Mouse (Mus musculus): ENCODE data around the gene Wfdc5.

Gene Wfdc5

GRCm38 (mm10) chr2:164174649-164175395 lies 7.7 kb downstream of the Wfdc5 start:
- in situ Hi-C loops (cut with MboI): no loop called here

DNA sequence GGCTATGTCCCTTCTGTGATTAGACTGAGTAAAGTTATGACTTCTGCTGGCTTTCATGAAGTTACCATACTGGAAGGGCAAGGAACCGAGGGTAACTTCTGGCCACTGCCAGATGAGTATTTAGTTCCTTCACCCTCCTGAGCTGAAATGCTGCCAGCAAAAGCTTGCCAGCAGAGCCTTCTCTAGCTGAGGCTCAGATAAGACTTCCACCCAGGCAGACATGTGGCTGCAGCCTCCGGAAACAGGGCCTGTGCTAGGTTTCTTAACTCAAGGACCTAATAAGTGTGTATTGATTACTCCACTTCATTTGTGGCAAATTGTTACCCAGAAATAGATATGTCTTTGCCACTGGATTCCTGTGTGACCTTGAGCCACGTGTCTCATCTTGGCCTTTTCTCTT lies 9.1 kb downstream of the Wfdc5 start:
- in situ Hi-C loops (cut with MboI): no loop called here

DNA sequence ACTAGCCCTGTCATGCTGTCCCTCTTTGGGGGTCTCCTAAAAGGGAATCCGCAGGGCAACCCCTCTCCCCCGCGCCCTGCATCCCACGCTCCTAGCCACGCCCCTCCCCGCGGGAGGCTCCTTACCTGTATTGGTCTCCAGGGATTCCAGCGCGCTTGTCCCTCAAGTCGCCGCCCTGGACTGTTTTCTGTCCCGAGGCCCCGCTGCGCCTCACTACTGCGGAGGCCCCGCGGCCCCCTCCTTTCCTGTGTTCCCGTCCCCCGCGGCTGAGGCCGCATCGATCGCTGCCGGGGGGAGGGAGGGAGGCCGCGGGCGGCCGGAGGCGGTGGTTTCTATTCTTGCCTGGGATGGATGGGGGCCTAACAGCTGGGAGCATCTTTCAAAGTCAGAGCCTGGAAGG lies 11.6 kb downstream of the Wfdc5 start, which contains the start of gene Kcns1:
Gene Kcns1, minus strand, starts transcription at position 212 of the 400 bp plus-strand sequence.
- in situ Hi-C loops (cut with MboI): no loop called here

DNA sequence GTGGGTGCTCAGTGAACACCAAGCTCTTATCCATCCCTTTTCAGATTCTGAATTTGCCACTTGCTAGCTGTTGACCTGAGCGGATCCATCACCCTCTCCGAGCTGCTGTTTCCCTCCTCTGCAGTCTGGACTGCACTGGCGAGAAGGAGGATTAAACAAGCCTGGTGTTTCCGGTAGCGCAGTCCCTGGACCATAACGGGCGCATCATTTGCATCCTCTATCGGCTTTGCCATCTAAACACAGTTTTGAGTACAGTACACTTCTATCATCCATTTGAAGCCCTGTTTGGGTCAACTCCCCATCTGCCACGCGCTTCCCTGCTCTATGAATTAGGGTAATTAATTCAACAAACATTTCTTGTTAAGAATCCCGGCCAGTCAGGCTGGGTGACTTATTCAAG lies 12.2 kb downstream of the Wfdc5 start:
- in situ Hi-C loops (cut with MboI): no loop called here

DNA sequence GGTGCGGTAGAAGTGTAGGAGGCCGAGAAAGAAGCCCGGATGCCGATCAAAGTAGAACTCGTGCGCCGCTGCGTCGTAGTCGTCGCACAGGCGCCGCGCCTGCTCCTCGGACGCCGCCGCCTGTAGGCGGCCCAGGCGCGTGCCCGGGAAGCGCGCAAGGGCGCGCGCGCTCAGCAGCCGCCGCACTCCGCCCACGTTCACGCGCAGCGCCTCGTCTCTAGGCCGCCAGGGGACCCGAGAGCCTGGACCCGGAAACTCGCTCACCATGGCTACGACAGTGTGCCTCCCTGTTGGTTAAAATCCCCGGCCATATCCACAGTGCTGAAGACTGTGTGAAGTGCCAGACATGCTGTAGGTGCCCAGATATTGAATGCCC lies 14.0 kb downstream of the Wfdc5 start:
- in situ Hi-C loops (cut with MboI): no loop called here

DNA sequence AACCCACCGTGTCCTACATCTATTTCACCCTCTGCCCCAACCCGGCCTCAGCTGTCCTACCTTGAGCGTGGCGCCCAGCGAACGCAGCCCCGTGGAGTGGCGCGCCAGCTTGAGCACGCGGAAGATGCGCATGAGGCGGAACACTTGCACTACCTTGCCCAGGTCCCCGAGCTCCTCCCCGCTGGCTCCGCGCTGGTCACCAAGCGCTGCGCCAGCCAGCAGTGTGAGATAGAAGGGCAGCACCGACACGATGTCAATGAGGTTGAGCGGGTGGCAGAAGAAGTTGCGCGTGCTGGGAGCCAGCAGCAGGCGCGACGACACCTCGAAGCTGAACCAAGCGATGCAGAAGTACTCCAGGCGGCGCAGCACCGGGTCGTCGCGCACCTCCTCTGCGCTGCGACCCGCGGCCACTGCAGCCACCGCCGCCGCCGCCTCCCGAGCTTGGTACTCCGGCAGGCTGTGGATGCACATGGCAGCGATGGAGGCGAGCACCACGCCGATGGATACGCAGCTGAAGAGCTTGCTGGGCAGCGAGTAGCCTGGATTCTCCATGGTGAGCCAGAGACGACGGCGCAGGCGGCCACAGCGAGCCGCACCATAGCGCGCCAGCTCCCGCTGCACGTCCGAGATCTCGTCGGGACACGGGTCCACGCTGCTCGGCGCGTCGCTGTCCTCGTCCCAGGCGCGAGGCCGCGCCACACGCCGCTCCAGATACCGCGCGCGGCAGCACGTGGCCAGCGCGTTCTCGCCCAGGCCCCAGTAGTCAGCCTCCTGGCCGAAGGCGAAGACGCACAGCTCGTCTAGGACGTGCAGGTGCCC lies 14.6 kb downstream of the Wfdc5 start:
- in situ Hi-C loops (cut with MboI): no loop called here

DNA sequence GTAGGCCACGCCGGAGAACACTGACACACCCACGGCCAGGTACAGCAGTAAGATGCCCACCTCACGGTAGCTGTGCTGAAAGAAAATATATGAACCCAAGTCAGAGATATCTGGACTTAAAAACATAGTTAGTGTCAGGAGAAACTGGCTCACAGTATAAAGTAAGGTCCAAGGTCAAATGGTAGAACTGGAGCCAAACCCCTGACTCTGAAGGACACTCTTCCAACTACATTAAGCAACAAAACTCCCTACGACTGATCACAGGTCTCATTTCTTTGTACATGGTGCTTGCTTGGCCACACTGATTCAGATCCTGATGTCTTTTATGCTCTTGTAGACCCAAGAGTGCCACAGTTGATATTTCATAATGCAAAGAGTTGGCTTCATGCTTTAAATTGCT lies 17.6 kb downstream of the Wfdc5 start:
- in situ Hi-C loops (cut with MboI): no loop called here

GRCm38 (mm10) chr2:164161515-164162055 lies 21.0 kb downstream of the Wfdc5 start:
- in situ Hi-C loops (cut with MboI): no loop called here

- in situ Hi-C loops (cut with MboI): no loop called here
Observed at GRCm38 (mm10) chr2:164158838-164159237, 23.7 kb downstream of the Wfdc5 start.

- in situ Hi-C loops (cut with MboI): no loop called here
Observed at GRCm38 (mm10) chr2:164156158-164156557, 26.4 kb downstream of the Wfdc5 start.

DNA sequence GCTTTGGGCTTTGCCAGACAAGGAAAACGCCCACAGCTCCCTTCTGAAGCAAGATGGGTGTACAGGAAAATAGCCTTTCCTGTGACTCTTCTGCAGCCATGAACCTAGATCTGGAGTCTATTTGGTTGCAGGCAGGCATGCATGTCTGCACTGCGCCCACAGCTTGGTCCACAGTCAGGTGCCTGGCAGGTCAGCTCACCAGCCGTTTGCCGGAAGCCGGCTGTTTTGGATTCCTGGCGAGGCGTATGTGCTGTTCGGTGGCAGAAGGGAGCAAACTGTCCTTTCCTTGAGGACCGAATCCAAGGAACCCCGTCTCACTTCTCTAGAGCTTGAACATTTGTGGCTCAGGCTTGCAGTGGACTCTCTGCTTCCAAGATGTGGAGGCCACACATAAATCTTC lies 28.5 kb downstream of the Wfdc5 start:
- in situ Hi-C loops (cut with MboI): no loop called here

DNA sequence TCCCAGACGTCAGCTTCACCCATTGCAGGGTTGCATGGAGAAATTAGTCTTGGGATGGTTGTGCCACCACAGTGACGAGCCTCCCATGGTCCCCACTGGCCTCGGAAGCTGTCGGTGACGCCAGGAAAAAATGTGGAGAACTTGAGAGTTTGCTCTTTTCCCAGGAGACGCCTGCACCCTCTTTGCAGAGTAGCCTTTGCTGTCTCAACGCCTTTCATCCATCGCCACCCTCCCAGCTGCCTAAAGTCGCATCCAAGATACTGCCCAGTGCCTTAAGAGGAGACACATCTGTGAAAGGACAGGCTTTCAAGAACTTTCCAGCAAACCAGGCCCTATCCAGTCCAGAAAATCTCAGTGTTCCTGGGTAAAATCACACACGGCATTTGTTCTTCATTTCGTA lies 30.2 kb downstream of the Wfdc5 start:
- in situ Hi-C loops (cut with MboI): no loop called here

DNA sequence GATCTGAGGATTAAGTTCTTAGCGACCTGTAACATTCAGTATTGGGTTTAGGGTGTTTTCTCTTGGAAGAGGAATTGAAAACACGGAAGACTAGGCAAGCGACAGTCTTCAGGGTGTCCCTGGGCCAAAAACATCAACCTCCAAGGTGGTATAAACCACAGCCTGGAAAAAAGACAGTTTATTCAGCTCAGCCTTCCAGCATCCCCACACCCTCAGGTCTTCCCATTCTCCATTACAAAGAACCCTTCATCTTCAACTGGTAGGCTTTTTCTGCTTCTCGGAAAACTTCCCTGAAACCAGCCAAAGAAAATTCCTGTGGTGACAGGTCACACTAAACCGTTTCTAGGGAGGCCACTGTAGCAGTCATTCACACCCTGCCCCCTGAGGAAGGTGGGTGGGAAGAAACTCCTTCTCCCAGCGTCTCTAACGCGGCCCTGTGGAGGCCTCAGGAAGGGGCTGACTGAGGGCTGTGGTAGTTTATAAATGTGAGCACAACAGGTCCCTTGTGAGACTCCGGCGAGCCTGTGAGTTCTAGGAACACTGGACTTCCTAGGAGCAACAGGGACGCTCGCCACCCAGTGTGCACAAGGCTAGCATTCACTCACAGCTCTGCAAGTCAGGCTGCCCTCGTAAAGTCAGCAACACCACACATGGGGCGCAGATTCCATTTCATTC lies 32.3 kb downstream of the Wfdc5 start:
- in situ Hi-C loops (cut with MboI): no loop called here

- in situ Hi-C loops (cut with MboI): no loop called here
Observed at GRCm38 (mm10) chr2:164146556-164146955, 36.0 kb downstream of the Wfdc5 start.

- in situ Hi-C loops (cut with MboI): no loop called here
Observed at GRCm38 (mm10) chr2:164144541-164144940, 38.0 kb downstream of the Wfdc5 start.

GRCm38 (mm10) chr2:164144025-164144424 lies 38.5 kb downstream of the Wfdc5 start:
- in situ Hi-C loops (cut with MboI): no loop called here

DNA sequence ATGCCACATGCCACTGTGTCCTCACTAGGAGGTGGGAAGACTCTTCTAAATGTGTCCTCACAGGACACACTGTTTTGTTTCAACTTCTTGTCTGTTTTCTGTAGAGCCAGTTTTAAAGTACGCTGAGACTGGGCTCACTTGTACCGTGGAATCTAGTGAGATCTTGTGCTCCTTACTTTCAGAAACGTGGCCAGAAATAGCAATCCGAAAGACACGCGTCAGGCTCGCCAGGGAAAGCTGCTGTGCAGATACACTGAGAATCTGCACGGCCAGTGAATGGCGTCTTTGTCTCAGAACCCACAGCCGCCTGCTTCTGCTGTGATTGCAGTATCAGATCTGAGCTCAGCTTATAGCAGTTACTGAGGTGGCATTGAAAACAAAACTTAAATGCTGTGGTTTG lies 40.5 kb downstream of the Wfdc5 start:
- in situ Hi-C loops (cut with MboI): no loop called here

DNA sequence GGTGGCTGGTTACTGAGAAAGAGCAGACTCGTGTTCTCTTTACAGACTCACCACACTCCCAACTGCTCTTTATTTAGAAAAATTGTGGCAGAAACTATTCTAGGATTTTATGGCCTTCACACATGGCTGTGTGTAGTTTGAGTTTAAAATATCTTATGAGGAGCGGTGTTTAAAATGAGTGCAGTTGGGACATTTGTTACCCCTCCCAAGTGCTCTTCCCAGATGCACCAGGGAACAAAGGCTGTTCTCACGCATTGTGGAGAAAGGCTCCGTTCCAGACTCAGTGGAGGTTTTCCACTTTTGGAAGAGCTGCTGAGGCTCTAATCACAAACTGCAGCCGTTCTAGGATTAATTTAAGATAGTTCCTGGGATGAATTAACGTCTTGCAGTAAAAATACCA lies 44.8 kb downstream of the Wfdc5 start:
- in situ Hi-C loops (cut with MboI): no loop called here

GRCm38 (mm10) chr2:164136393-164136792 lies 46.1 kb downstream of the Wfdc5 start:
- in situ Hi-C loops (cut with MboI): no loop called here

DNA sequence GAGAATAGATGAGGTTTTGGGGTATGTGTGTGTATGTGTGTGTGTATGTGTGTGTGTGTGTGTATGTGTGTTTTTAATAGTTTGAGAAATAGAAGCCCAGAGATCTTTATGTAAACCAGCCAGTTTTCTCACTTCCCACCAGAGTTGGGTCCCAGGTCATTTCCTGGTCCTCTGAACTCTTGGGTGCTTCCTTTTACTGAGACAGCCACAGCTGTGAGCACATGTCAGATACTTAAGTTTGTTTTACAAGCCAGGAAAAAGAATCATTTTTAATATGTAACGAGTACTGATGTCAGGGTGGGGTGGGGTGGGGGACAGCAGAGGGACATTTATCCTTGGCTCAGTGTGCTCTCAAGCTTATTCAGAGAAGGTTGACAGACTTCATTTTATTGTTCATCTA lies 47.2 kb downstream of the Wfdc5 start:
- in situ Hi-C loops (cut with MboI): no loop called here

- in situ Hi-C loops (cut with MboI): no loop called here
Observed at GRCm38 (mm10) chr2:164134563-164134962, 48.0 kb downstream of the Wfdc5 start.

GRCm38 (mm10) chr2:164131586-164131985 lies 51.0 kb downstream of the Wfdc5 start:
- in situ Hi-C loops (cut with MboI): no loop called here
